Mouse (Mus musculus): ENCODE results near the gene Espn. TPM values are rescaled to one million over a fixed set of nuclear protein-coding genes. Genes with fewer than 3 reads are reported as not detected.

Gene Espn
- total RNA-seq, 2 experiments from 2014 or later, result 2.8 to 3.0 TPM

GRCm38 (mm10) chr4:152073715-152074114 is 78.5 kb downstream of the Espn start:
- DNase-seq (ENCODE audit: low spot score in 2 of 2), result no peak

GRCm38 (mm10) chr4:152072655-152073054 is 79.5 kb downstream of the Espn start:
- DNase-seq (ENCODE audit: low spot score in 2 of 2), result no peak

- peak in 1 of 2 experiments; percentile 54 for DNase-seq (ENCODE audit: low spot score in 2 of 2)
These were observed 80.0 kb downstream of the Espn start, which contains the start of gene Plekhg5 for GRCm38 (mm10) chr4:152072121-152072601. Gene Plekhg5, plus strand, starts transcription at chr4:152072498.

- no peak for DNase-seq (ENCODE audit: low spot score in 2 of 2)
These were observed 81.4 kb downstream of the Espn start for GRCm38 (mm10) chr4:152070494-152071396.

Other genes with a start within 250 kb of the Espn start
- 10 to 100 TPM; 65.4 to 67.7 TPM for gene Dnajc11, start 218.7 kb downstream of the Espn start, total RNA-seq (2021)
- gene Thap3, start 163.4 kb downstream of the Espn start, total RNA-seq (2021), result 10 to 100 TPM; 24.4 to 28.2 TPM
- gene Phf13, start 156.1 kb downstream of the Espn start, total RNA-seq (2021), result 10 to 100 TPM; 12.6 to 12.8 TPM
- 10 to 100 TPM; 22.2 to 24.4 TPM for gene Klhl21, start 143.6 kb downstream of the Espn start, total RNA-seq (2021)
- 10 to 100 TPM; 11.2 to 12.8 TPM for gene Zbtb48, start 124.7 kb downstream of the Espn start, total RNA-seq (2021)
- gene Tas1r1, start 113.8 kb downstream of the Espn start, total RNA-seq (2021), result under 1 TPM; 0.41 to 0.64 TPM
- 10 to 100 TPM; 18.3 to 19.3 TPM for gene Nol9, start 113.0 kb downstream of the Espn start, total RNA-seq (2021)
- gene Plekhg5, start 79.9 kb downstream of the Espn start, total RNA-seq (2021), result 100 to 1,000 TPM; 147 to 149 TPM
- 10 to 100 TPM; 40.4 to 49.5 TPM for gene Tnfrsf25, start 36.4 kb downstream of the Espn start, total RNA-seq (2021)
- not detected for gene Hes2, start 6.5 kb upstream of the Espn start, total RNA-seq (2021)
- gene Acot7, start 25.8 kb upstream of the Espn start, total RNA-seq (2021), result 100 to 1,000 TPM; 329 to 352 TPM
- gene Gpr153, start 121.9 kb upstream of the Espn start, total RNA-seq (2021), result 1 to 10 TPM; 5.0 to 6.5 TPM
- gene Hes3, start 139.3 kb upstream of the Espn start, total RNA-seq (2021), result not detected
- gene Icmt, start 144.9 kb upstream of the Espn start, total RNA-seq (2021), result 10 to 100 TPM; 41.6 to 45.4 TPM
- 10 to 100 TPM in 1 of 2 experiments, 1 to 10 TPM in 1; 8.1 to 10.2 TPM for gene Rnf207, start 166.6 kb upstream of the Espn start, total RNA-seq (2021)
- gene Rpl22, start 173.4 kb upstream of the Espn start, total RNA-seq (2021), result 100 to 1,000 TPM; 204 to 205 TPM
- gene Chd5, start 186.3 kb upstream of the Espn start, total RNA-seq (2021), result 100 to 1,000 TPM; 129 to 131 TPM